Mouse (Mus musculus): ENCODE data around the gene Mon2. TPM values are rescaled to one million over a fixed set of nuclear protein-coding genes. Genes with fewer than 3 reads are reported as not detected.
A peak's percentile ranks its signal among the peaks of the same experiment; 100 is the strongest.

The Mon2 gene
- 42.5 and 43.3 TPM in 2 replicates for polyA plus RNA-seq (2014; fragmentation: Nextera tagmentation; extraction: Ambion mirVana)

GRCm38 (mm10) chr10:123076245-123077023 lies at the start of gene Mon2:
TSS of gene Mon2 (minus strand) at chr10:123076505.
- H3K4me3 ChIP-seq (replicated peaks; ENCODE audit: low read length), result peak within 1 kb of the TSS; percentile 98
- peak; percentile 98 for DNase-seq (ENCODE audit: low spot score)
- H3K27ac ChIP-seq, result peak within 1 kb of the TSS; percentile 88
- H3K36me3 ChIP-seq (replicated peaks; ENCODE audit: control insufficient read depth, insufficient read depth), result no peaks in the 10 kb centered on the region; the same call in 1 of the 2 replicates
- ATAC-seq (ENCODE audit: low FRiP score), result peak; percentile 99
- peak within 1 kb of the TSS; percentile 94 for H3K9ac ChIP-seq
- no peaks in the 10 kb centered on the region; the same call in 1 of the 2 replicates for H3K27me3 ChIP-seq (ENCODE audit: control insufficient read depth, insufficient read depth, low read length)
- no peaks in the 10 kb centered on the region for H3K9me3 ChIP-seq (ENCODE audit: control insufficient read depth, low read length)
- H3K4me1 ChIP-seq (replicated peaks; ENCODE audit: control insufficient read depth, insufficient read depth, low read length), result peaks cover 14% of the 10 kb centered on the region
- peak within 1 kb of the TSS; percentile 83 for H3K4me2 ChIP-seq (replicated peaks)
- under 1% methylated on average over 44 of the region's 58 CpGs for WGBS

GRCm38 (mm10) chr10:123120666-123121392 lies 44.5 kb upstream of the Mon2 start:
- no peak overlapping the region for H3K4me3 ChIP-seq (replicated peaks; ENCODE audit: low read length)
- H3K4me2 ChIP-seq (replicated peaks), result no peak overlapping the region
- no peaks in the 10 kb centered on the region for H3K27me3 ChIP-seq (ENCODE audit: control insufficient read depth, insufficient read depth, low read length)
- 95% methylated on average over 14 of the region's 14 CpGs for WGBS
- H3K27ac ChIP-seq, result no peak overlapping the region
- H3K9me3 ChIP-seq (ENCODE audit: control insufficient read depth, low read length), result no peaks in the 10 kb centered on the region
- DNase-seq (ENCODE audit: low spot score) (no peak), ATAC-seq (ENCODE audit: low FRiP score) (no peak)
- H3K36me3 ChIP-seq (replicated peaks; ENCODE audit: control insufficient read depth, insufficient read depth), result peaks cover 94% of the 10 kb centered on the region
- no peaks in the 10 kb centered on the region for H3K4me1 ChIP-seq (replicated peaks; ENCODE audit: control insufficient read depth, insufficient read depth, low read length)
- no peak overlapping the region for H3K9ac ChIP-seq

- WGBS, result 80% methylated on average over 14 of the region's 14 CpGs
- H3K4me2 ChIP-seq (replicated peaks), result no peak overlapping the region
- H3K9me3 ChIP-seq (ENCODE audit: control insufficient read depth, low read length), result no peaks in the 10 kb centered on the region
- H3K27ac ChIP-seq, result no peak overlapping the region
- no peak overlapping the region for H3K4me3 ChIP-seq (replicated peaks; ENCODE audit: low read length)
- H3K27me3 ChIP-seq (ENCODE audit: control insufficient read depth, insufficient read depth, low read length), result no peaks in the 10 kb centered on the region
- ATAC-seq (ENCODE audit: low FRiP score) (no peak), DNase-seq (ENCODE audit: low spot score) (no peak)
- no peak overlapping the region for H3K9ac ChIP-seq
- no peaks in the 10 kb centered on the region for H3K4me1 ChIP-seq (replicated peaks; ENCODE audit: control insufficient read depth, insufficient read depth, low read length)
- peaks cover 80% of the 10 kb centered on the region for H3K36me3 ChIP-seq (replicated peaks; ENCODE audit: control insufficient read depth, insufficient read depth)
These were observed 40.6 kb upstream of the Mon2 start for GRCm38 (mm10) chr10:123116861-123117260.

GRCm38 (mm10) chr10:123113466-123113865 lies 37.2 kb upstream of the Mon2 start:
- Histone ChIP-seq H3K4me3 (replicated peaks; ENCODE audit: low read length) (no peak overlapping the region), H3K4me1 (replicated peaks; ENCODE audit: control insufficient read depth, insufficient read depth, low read length) (no peaks in the 10 kb centered on the region), H3K9me3 (ENCODE audit: control insufficient read depth, low read length) (no peaks in the 10 kb centered on the region), H3K27me3 (ENCODE audit: control insufficient read depth, insufficient read depth, low read length) (no peaks in the 10 kb centered on the region), H3K27ac (no peak overlapping the region), H3K4me2 (replicated peaks) (no peak overlapping the region), H3K36me3 (replicated peaks; ENCODE audit: control insufficient read depth, insufficient read depth) (peaks cover 65% of the 10 kb centered on the region), H3K9ac (no peak overlapping the region)
- 97% methylated on average over 8 of the region's 8 CpGs for WGBS
- DNase-seq (ENCODE audit: low spot score) (no peak), ATAC-seq (ENCODE audit: low FRiP score) (no peak)

GRCm38 (mm10) chr10:123112787-123113168 lies 36.5 kb upstream of the Mon2 start:
- Histone ChIP-seq H3K4me1 (replicated peaks; ENCODE audit: control insufficient read depth, insufficient read depth, low read length) (no peaks in the 10 kb centered on the region), H3K27me3 (ENCODE audit: control insufficient read depth, insufficient read depth, low read length) (no peaks in the 10 kb centered on the region), H3K9me3 (ENCODE audit: control insufficient read depth, low read length) (no peaks in the 10 kb centered on the region), H3K4me3 (replicated peaks; ENCODE audit: low read length) (no peak overlapping the region), H3K36me3 (replicated peaks; ENCODE audit: control insufficient read depth, insufficient read depth) (peaks cover 58% of the 10 kb centered on the region), H3K4me2 (replicated peaks) (no peak overlapping the region), H3K9ac (no peak overlapping the region), H3K27ac (no peak overlapping the region)
- DNase-seq (ENCODE audit: low spot score) (no peak), ATAC-seq (ENCODE audit: low FRiP score) (no peak)
- WGBS, result 88% methylated on average over 9 of the region's 9 CpGs

GRCm38 (mm10) chr10:123112056-123112786 lies 35.9 kb upstream of the Mon2 start:
- no peak overlapping the region for H3K4me3 ChIP-seq (replicated peaks; ENCODE audit: low read length)
- H3K9me3 ChIP-seq (ENCODE audit: control insufficient read depth, low read length), result no peaks in the 10 kb centered on the region
- DNase-seq (ENCODE audit: low spot score) (no peak), ATAC-seq (ENCODE audit: low FRiP score) (no peak)
- no peak overlapping the region for H3K4me2 ChIP-seq (replicated peaks)
- H3K9ac ChIP-seq, result no peak overlapping the region
- no peak overlapping the region for H3K27ac ChIP-seq
- H3K27me3 ChIP-seq (ENCODE audit: control insufficient read depth, insufficient read depth, low read length), result no peaks in the 10 kb centered on the region
- WGBS, result 91% methylated on average over 11 of the region's 11 CpGs
- peaks cover 53% of the 10 kb centered on the region for H3K36me3 ChIP-seq (replicated peaks; ENCODE audit: control insufficient read depth, insufficient read depth)
- no peaks in the 10 kb centered on the region for H3K4me1 ChIP-seq (replicated peaks; ENCODE audit: control insufficient read depth, insufficient read depth, low read length)

GRCm38 (mm10) chr10:123110548-123110947 lies 34.2 kb upstream of the Mon2 start:
- no peak overlapping the region for H3K27ac ChIP-seq
- DNase-seq (ENCODE audit: low spot score) (no peak), ATAC-seq (ENCODE audit: low FRiP score) (no peak)
- no peaks in the 10 kb centered on the region for H3K9me3 ChIP-seq (ENCODE audit: control insufficient read depth, low read length)
- H3K27me3 ChIP-seq (ENCODE audit: control insufficient read depth, insufficient read depth, low read length), result no peaks in the 10 kb centered on the region
- H3K4me3 ChIP-seq (replicated peaks; ENCODE audit: low read length), result no peak overlapping the region
- H3K36me3 ChIP-seq (replicated peaks; ENCODE audit: control insufficient read depth, insufficient read depth), result peaks cover 36% of the 10 kb centered on the region
- H3K4me1 ChIP-seq (replicated peaks; ENCODE audit: control insufficient read depth, insufficient read depth, low read length), result no peaks in the 10 kb centered on the region
- WGBS, result 67% methylated on average over 11 of the region's 11 CpGs
- H3K4me2 ChIP-seq (replicated peaks), result no peak overlapping the region
- H3K9ac ChIP-seq, result no peak overlapping the region

- Histone ChIP-seq H3K27me3 (ENCODE audit: control insufficient read depth, insufficient read depth, low read length) (no peaks in the 10 kb centered on the region), H3K9ac (no peak overlapping the region), H3K36me3 (replicated peaks; ENCODE audit: control insufficient read depth, insufficient read depth) (peaks cover 23% of the 10 kb centered on the region), H3K4me2 (replicated peaks) (no peak overlapping the region), H3K27ac (no peak overlapping the region), H3K4me3 (replicated peaks; ENCODE audit: low read length) (no peak overlapping the region), H3K9me3 (ENCODE audit: control insufficient read depth, low read length) (no peaks in the 10 kb centered on the region), H3K4me1 (replicated peaks; ENCODE audit: control insufficient read depth, insufficient read depth, low read length) (no peaks in the 10 kb centered on the region)
- WGBS, result 88% methylated on average over 1 of the region's 1 CpGs
- ATAC-seq (ENCODE audit: low FRiP score), result no peak
- DNase-seq (ENCODE audit: low spot score), result no peak
These were observed 32.2 kb upstream of the Mon2 start for GRCm38 (mm10) chr10:123108527-123108926.

- no peak for DNase-seq (ENCODE audit: low spot score)
- no peak for ATAC-seq (ENCODE audit: low FRiP score)
- Histone ChIP-seq H3K4me1 (replicated peaks; ENCODE audit: control insufficient read depth, insufficient read depth, low read length) (no peaks in the 10 kb centered on the region), H3K4me2 (replicated peaks) (no peak overlapping the region), H3K9me3 (ENCODE audit: control insufficient read depth, low read length) (no peaks in the 10 kb centered on the region), H3K36me3 (replicated peaks; ENCODE audit: control insufficient read depth, insufficient read depth) (peaks cover 19% of the 10 kb centered on the region), H3K27ac (no peak overlapping the region), H3K27me3 (ENCODE audit: control insufficient read depth, insufficient read depth, low read length) (no peaks in the 10 kb centered on the region), H3K9ac (no peak overlapping the region), H3K4me3 (replicated peaks; ENCODE audit: low read length) (no peak overlapping the region)
- 96% methylated on average over 5 of the region's 5 CpGs for WGBS
These were observed 31.8 kb upstream of the Mon2 start for GRCm38 (mm10) chr10:123108121-123108520.

All from hindbrain, embryonic 14.5 days (tissue).